Mouse (Mus musculus): ENCODE data around the gene Nmt2.

GRCm38 (mm10) chr2:3251309-3251708 is 32.7 kb upstream of the Nmt2 start:
- TF ChIP-seq CTCF (IDR thresholded peaks at IDR 0.05; ENCODE audit: extremely low read depth, insufficient read length, insufficient replicate concordance, low read depth, low read length): no peak
- no peak for TF ChIP-seq POLR2A (IDR thresholded peaks at IDR 0.05; ENCODE audit: low read depth, low read length)

All from small intestine, adult 2 months (tissue).